Mouse (Mus musculus) embryonic facial prominence, embryonic 11.5 days (tissue): ENCODE data around the gene Kmt2c. TPM values are rescaled to one million over a fixed set of nuclear protein-coding genes. Genes with fewer than 3 reads are reported as not detected.

Experiments
- ATAC-seq: fragments of 200-750 bp; cut with Nextera tagmentation; replicated peaks from 2 replicates; pipeline ENCODE4 v1.8.0; 2017; ENCODE audit warnings: low read depth; ENCODE audit not compliant: insufficient number of reproducible peaks, low FRiP score, low TSS enrichment
- DNase-seq: peaks from one replicate; pipeline ENCODE4 v3.0.0-alpha.2; 2015; ENCODE audit warnings: low spot score
- H3K27ac ChIP-seq: fragments of 300-500 bp; sonication (generic); replicated peaks from 2 replicates; pipeline ENCODE4 v1.5.1; 2014; ENCODE audit warnings: mild to moderate bottlenecking, low read depth, low read length, control low read depth
- H3K27me3 ChIP-seq: fragments of 300-500 bp; sonication (generic); 2 replicates; pipeline ENCODE4 v1.6.1; 2014; ENCODE audit warnings: mild to moderate bottlenecking, low read length, moderate library complexity, mixed read lengths; ENCODE audit not compliant: control insufficient read depth, insufficient read depth
- H3K36me3 ChIP-seq: fragments of 300-500 bp; sonication (generic); replicated peaks from 2 replicates; pipeline ENCODE4 v1.6.1; 2014; ENCODE audit warnings: low read depth, mild to moderate bottlenecking, low read length, moderate library complexity, mixed read lengths; ENCODE audit not compliant: control insufficient read depth, insufficient read depth
- H3K4me1 ChIP-seq: fragments of 300-500 bp; sonication (generic); 2 replicates; pipeline ENCODE4 v1.6.1; 2014; ENCODE audit warnings: low read length, mixed read lengths; ENCODE audit not compliant: control insufficient read depth, insufficient read depth
- H3K4me2 ChIP-seq: fragments of 300-500 bp; sonication (generic); 2 replicates; pipeline ENCODE4 v1.6.1; 2014; ENCODE audit warnings: low read depth, mild to moderate bottlenecking, control low read depth, low read length, moderate library complexity
- H3K4me3 ChIP-seq: fragments of 300-500 bp; sonication (generic); 2 replicates; pipeline ENCODE4 v1.5.1; 2014; ENCODE audit warnings: low read depth, low read length, control low read depth
- H3K9ac ChIP-seq: fragments of 300-500 bp; sonication (generic); replicated peaks from 2 replicates; pipeline ENCODE4 v1.6.1; 2014; ENCODE audit warnings: mild to moderate bottlenecking, control low read depth, low read length
- H3K9me3 ChIP-seq: fragments of 300-500 bp; sonication (generic); replicated peaks from 2 replicates; pipeline ENCODE4 v1.6.1; 2016; ENCODE audit warnings: mild to moderate bottlenecking, low read length, inconsistent platforms, mixed read lengths; ENCODE audit not compliant: control insufficient read depth
- WGBS: fragments of 180-500 bp; shearing (Covaris S2); extraction: QIAGEN DNeasy Blood & Tissue Kit; methylation state at CpG from one replicate; pipeline ENCODE4 v1.1.7; 2014; 5-methylcytosine and 5-hydroxymethylcytosine counted together
- polyA plus RNA-seq: library from polyadenylated mRNA; unstranded; fragments of >200 nt; fragmentation: Nextera tagmentation; extraction: Ambion mirVana; gene quantifications from 2 replicates; pipeline ENCODE4 v1.2.1, GENCODE M21; 2014

Kmt2c gene
- 14.0 and 15.8 TPM in 2 replicates for polyA plus RNA-seq

- Histone ChIP-seq H3K36me3 (no peaks in the 10 kb centered on the region), H3K9me3 (no peaks in the 10 kb centered on the region), H3K4me3 (peak within 1 kb of the TSS; percentile 93), H3K27me3 (no peaks in the 10 kb centered on the region), H3K27ac (peak within 1 kb of the TSS; percentile 97), H3K4me2 (peak within 1 kb of the TSS; percentile 78), H3K4me1 (no peaks in the 10 kb centered on the region), H3K9ac (peak within 1 kb of the TSS; percentile 96)
- ATAC-seq = no peak; the same call in 1 of the 2 replicates
- no peak for DNase-seq
- WGBS = under 1% methylated on average over 32 of the region's 54 CpGs
Observed at GRCm38 (mm10) chr5:25498346-25498820, at the start of gene Kmt2c. Kmt2c (minus strand) TSS chr5:25498783.

- no peak overlapping the region for H3K27ac ChIP-seq
- H3K27me3 ChIP-seq = no peaks in the 10 kb centered on the region
- WGBS = 96% methylated on average over 2 of the region's 2 CpGs
- H3K36me3 ChIP-seq = no peaks in the 10 kb centered on the region
- DNase-seq (no peak), ATAC-seq (no peak)
- no peaks in the 10 kb centered on the region for H3K4me1 ChIP-seq
- no peak overlapping the region for H3K4me3 ChIP-seq
- H3K9me3 ChIP-seq = no peaks in the 10 kb centered on the region
- no peak overlapping the region for H3K4me2 ChIP-seq
- no peak overlapping the region for H3K9ac ChIP-seq
Observed at GRCm38 (mm10) chr5:25546912-25547311, 48.3 kb upstream of the Kmt2c start.

DNA sequence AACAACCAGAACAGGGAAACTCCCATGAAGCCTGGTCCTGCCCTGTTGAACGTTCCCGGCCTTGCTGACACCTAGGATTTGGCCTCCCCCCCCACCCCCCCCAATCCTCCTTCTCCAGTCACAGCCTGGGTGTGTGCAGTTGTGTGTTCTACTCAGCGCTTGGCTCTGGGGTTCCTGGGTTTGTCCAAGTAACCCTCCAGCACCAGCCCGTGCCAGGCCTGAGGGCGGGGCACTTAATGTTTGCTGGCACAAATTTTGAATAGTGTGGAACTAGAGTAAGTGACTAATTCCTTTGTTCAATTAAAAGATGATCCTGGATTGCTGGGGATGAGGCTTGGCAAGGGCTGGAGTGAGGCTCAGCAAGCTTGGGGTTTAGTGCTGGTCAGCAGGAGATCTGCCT lies 46.0 kb upstream of the Kmt2c start:
- no peaks in the 10 kb centered on the region for H3K27me3 ChIP-seq
- no peak overlapping the region for H3K4me2 ChIP-seq
- no peaks in the 10 kb centered on the region for H3K36me3 ChIP-seq
- H3K4me3 ChIP-seq = no peak overlapping the region
- no peaks in the 10 kb centered on the region for H3K9me3 ChIP-seq
- no peaks in the 10 kb centered on the region for H3K4me1 ChIP-seq
- 86% methylated on average over 5 of the region's 5 CpGs for whole genome bisulfite sequencing
- ATAC-seq = no peak
- no peak overlapping the region for H3K27ac ChIP-seq
- no peak for DNase-seq
- no peak overlapping the region for H3K9ac ChIP-seq

- no peaks in the 10 kb centered on the region for H3K27me3 ChIP-seq
- H3K9ac ChIP-seq = no peak overlapping the region
- WGBS = 87% methylated on average over 3 of the region's 3 CpGs
- no peak for ATAC-seq
- H3K4me3 ChIP-seq = no peak overlapping the region
- H3K9me3 ChIP-seq = no peaks in the 10 kb centered on the region
- H3K27ac ChIP-seq = no peak overlapping the region
- H3K4me2 ChIP-seq = no peak overlapping the region
- no peaks in the 10 kb centered on the region for H3K4me1 ChIP-seq
- no peak for DNase-seq
- no peaks in the 10 kb centered on the region for H3K36me3 ChIP-seq
Observed at GRCm38 (mm10) chr5:25544061-25544460, 45.5 kb upstream of the Kmt2c start.

GRCm38 (mm10) chr5:25541661-25542060 lies 43.1 kb upstream of the Kmt2c start:
- Histone ChIP-seq H3K9me3 (no peaks in the 10 kb centered on the region), H3K4me1 (no peaks in the 10 kb centered on the region), H3K27me3 (no peaks in the 10 kb centered on the region), H3K9ac (no peak overlapping the region), H3K27ac (no peak overlapping the region), H3K36me3 (no peaks in the 10 kb centered on the region), H3K4me3 (no peak overlapping the region), H3K4me2 (no peak overlapping the region)
- ATAC-seq (0 out of 2 replicates have a peak, but pooled peaks have one; percentile 44), DNase-seq (peak; percentile 62)
- WGBS = 34% methylated on average over 2 of the region's 2 CpGs

GRCm38 (mm10) chr5:25540921-25541320 lies 42.3 kb upstream of the Kmt2c start:
- no peak for DNase-seq
- 78% methylated on average over 3 of the region's 3 CpGs for WGBS
- Histone ChIP-seq H3K4me1 (no peaks in the 10 kb centered on the region), H3K4me2 (no peak overlapping the region), H3K9me3 (no peaks in the 10 kb centered on the region), H3K9ac (no peak overlapping the region), H3K4me3 (no peak overlapping the region), H3K27ac (no peak overlapping the region), H3K27me3 (no peaks in the 10 kb centered on the region), H3K36me3 (no peaks in the 10 kb centered on the region)
- no peak for ATAC-seq

DNA sequence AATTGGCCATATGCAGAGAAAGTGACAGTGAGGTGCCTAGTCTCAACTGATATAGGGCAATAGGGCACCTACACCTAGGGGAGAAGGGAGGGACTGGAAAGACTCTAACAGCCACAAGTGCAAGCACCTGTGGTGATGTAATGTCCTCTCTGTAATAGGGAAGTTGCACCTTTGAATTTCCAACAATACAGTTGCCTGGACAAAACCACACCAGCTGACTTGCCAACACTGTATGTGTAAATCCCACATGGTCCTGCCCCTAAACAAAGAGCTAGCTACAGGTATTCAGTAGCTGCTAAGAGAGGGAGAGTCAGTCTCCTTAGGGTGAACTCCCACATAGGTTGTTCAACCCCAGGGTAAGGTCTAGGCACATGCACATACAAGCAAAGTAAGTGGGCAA lies 41.8 kb upstream of the Kmt2c start:
- no peaks in the 10 kb centered on the region for H3K36me3 ChIP-seq
- no peaks in the 10 kb centered on the region for H3K9me3 ChIP-seq
- H3K4me3 ChIP-seq = no peak overlapping the region
- DNase-seq (no peak), ATAC-seq (no peak)
- no peak overlapping the region for H3K27ac ChIP-seq
- H3K9ac ChIP-seq = no peak overlapping the region
- no peak overlapping the region for H3K4me2 ChIP-seq
- no peaks in the 10 kb centered on the region for H3K27me3 ChIP-seq
- H3K4me1 ChIP-seq = no peaks in the 10 kb centered on the region

- Histone ChIP-seq H3K4me1 (no peaks in the 10 kb centered on the region), H3K36me3 (no peaks in the 10 kb centered on the region), H3K27me3 (no peaks in the 10 kb centered on the region), H3K4me2 (no peak overlapping the region), H3K9me3 (no peaks in the 10 kb centered on the region), H3K27ac (no peak overlapping the region), H3K9ac (no peak overlapping the region), H3K4me3 (no peak overlapping the region)
- no peak for DNase-seq
- 48% methylated on average over 6 of the region's 6 CpGs for WGBS
- ATAC-seq = no peak
Observed at GRCm38 (mm10) chr5:25536921-25537409, 38.4 kb upstream of the Kmt2c start.
